Mouse (Mus musculus) neural tube, embryonic 11.5 days (tissue): ENCODE results near the gene Exosc6. TPM values are rescaled to one million over a fixed set of nuclear protein-coding genes. Genes with fewer than 3 reads are reported as not detected.
"Not testable (repeated sequence)": the region's sequence is repeated elsewhere in the genome, so short reads cannot be mapped to it uniquely, and the experiment has no call there.

ENCODE experiments used
- ATAC-seq: fragments of 200-750 bp; cut with Nextera tagmentation; 2 replicates; pipeline ENCODE4 v1.8.0; 2017; ENCODE audit warnings: moderate number of reproducible peaks, mild to moderate bottlenecking, moderate TSS enrichment, moderate library complexity; ENCODE audit not compliant: insufficient read depth, low FRiP score, low TSS enrichment
- DNase-seq: peaks from one replicate; pipeline ENCODE4 v3.0.0-alpha.2; 2015; ENCODE audit warnings: low spot score
- H3K27ac ChIP-seq: fragments of 300-500 bp; sonication (generic); 2 replicates; pipeline ENCODE4 v1.5.1; 2014; ENCODE audit warnings: low read depth, mild to moderate bottlenecking, low read length
- H3K27me3 ChIP-seq: fragments of 300-500 bp; sonication (generic); 2 replicates; pipeline ENCODE4 v1.6.1; 2014; ENCODE audit warnings: mild to moderate bottlenecking, low read length, mixed read lengths; ENCODE audit not compliant: control insufficient read depth, insufficient read depth
- H3K36me3 ChIP-seq: fragments of 300-500 bp; sonication (generic); 2 replicates; pipeline ENCODE4 v1.6.1; 2014; ENCODE audit warnings: mild to moderate bottlenecking, low read length, moderate library complexity, mixed read lengths; ENCODE audit not compliant: control insufficient read depth, insufficient read depth
- H3K4me1 ChIP-seq: fragments of 300-500 bp; sonication (generic); 2 replicates; pipeline ENCODE4 v1.6.1; 2014; ENCODE audit warnings: low read length, mixed read lengths; ENCODE audit not compliant: control insufficient read depth, insufficient read depth
- H3K4me2 ChIP-seq: fragments of 300-500 bp; sonication (generic); 2 replicates; pipeline ENCODE4 v1.6.1; 2014; ENCODE audit warnings: low read depth, mild to moderate bottlenecking, moderate library complexity
- H3K4me3 ChIP-seq: fragments of 300-500 bp; sonication (generic); 2 replicates; pipeline ENCODE4 v1.5.1; 2014; ENCODE audit warnings: low read depth, low read length
- H3K9ac ChIP-seq: fragments of 300-500 bp; sonication (generic); 2 replicates; pipeline ENCODE4 v1.6.1; 2014; ENCODE audit warnings: mild to moderate bottlenecking, low read length
- H3K9me3 ChIP-seq: fragments of 300-500 bp; sonication (generic); 2 replicates; pipeline ENCODE4 v1.6.1; 2016; ENCODE audit warnings: low read length; ENCODE audit not compliant: control insufficient read depth
- WGBS: fragments of 180-500 bp; shearing (Covaris S2); extraction: QIAGEN DNeasy Blood & Tissue Kit; methylation state at CpG from one replicate; pipeline ENCODE4 v1.1.7; 2014; 5-methylcytosine and 5-hydroxymethylcytosine counted together
- microRNA-seq: library from miRNA; unstranded; fragments of <30 nt; microRNA quantifications from one replicate; pipeline ENCODE4, GENCODE M21; 2016
- polyA plus RNA-seq: library from polyadenylated mRNA; unstranded; fragments of >200 nt; fragmentation: Nextera tagmentation; extraction: Ambion mirVana; gene quantifications from 2 replicates; pipeline ENCODE4 v1.2.1, GENCODE M21; 2014

Exosc6 gene
- polyA plus RNA-seq, 1 experiment from 2014 or later: 11.4 TPM

DNA sequence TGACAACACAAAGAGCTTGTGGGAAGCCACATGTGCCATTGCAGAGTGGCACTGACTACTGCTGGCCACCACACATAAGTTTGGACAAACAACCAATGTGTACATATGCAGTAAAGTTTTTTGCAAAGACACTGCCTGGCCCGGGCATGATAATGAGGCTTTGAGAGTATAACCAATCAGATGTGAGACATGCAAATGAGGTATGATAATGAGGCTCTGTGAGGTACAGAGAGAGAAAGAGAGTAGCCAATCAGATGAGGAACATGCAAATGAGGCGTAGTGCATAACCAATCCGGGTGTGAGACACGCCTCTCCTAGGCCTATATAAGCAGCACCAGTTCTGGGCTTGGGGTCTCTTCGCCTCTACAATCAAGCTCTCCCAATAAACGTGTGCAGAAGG lies 36.2 kb downstream of the Exosc6 start, which contains the start of gene Clec18a:
TSS of gene Clec18a (minus strand) at position 101 of the 400 bp plus-strand sequence.
- 85% methylated on average over 4 of the region's 6 CpGs for WGBS
- H3K9ac ChIP-seq, H3K27ac ChIP-seq, ATAC-seq, DNase-seq, H3K27me3 ChIP-seq, H3K36me3 ChIP-seq, H3K4me1 ChIP-seq, H3K4me2 ChIP-seq, H3K9me3 ChIP-seq, H3K4me3 ChIP-seq: not testable (repeated sequence)

DNA sequence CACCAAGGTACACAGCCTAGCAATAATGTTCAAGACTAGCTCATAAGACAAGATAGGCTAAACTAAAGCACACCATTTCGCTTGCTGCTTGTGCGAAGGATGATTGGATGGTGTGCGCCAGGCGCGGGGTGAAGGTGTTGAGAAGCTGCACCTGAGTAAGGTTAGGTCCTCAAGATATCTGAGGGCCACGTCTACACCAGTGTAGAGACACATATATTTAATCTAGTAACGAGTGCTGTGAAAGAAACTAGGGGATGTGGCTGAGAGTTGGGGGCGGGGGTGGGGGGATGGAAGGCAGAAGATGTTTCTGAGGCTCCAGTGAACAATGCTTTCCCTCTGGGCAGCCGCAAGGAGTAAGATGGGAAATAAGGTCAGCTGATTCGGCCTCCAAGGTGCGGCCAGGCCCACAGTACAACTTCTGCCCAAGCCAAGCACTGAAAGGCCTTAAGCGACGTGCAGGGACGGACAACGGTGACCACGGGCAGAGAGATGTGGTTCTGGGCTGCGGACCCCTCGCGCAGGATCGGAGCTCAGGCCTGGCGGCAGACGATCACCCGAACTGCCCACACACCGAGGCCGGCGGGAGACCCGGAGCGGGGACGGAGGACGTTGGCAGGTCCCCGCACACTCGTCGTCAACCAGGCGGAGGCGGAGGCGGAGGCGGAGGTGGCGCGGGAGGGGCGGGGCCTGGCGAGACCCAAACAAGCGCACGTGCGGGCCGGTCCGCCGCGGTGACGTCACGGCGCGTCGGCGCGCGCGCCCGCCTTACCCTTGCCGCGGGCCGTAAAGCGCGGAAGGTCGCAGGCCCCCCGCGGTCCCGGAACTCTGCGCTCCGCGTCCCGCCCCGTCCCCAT lies 38.0 kb downstream of the Exosc6 start, which contains the start of gene Pdpr:
TSS of gene Pdpr (plus strand) at position 766 of the 854 bp plus-strand sequence.
- Histone ChIP-seq H3K36me3 (no peaks in the 10 kb centered on the region), H3K9me3 (no peaks in the 10 kb centered on the region), H3K27ac (no peak within 1 kb of the TSS), H3K4me3 (peak within 1 kb of the TSS; percentile 64), H3K4me2 (peak within 1 kb of the TSS; percentile 77), H3K4me1 (no peaks in the 10 kb centered on the region; the same call in 1 of the 2 replicates), H3K27me3 (no peaks in the 10 kb centered on the region), H3K9ac (peak within 1 kb of the TSS; percentile 54)
- ATAC-seq (peak; percentile 92), DNase-seq (peak; percentile 93)
- 7% methylated on average over 55 of the region's 72 CpGs for WGBS

DNA sequence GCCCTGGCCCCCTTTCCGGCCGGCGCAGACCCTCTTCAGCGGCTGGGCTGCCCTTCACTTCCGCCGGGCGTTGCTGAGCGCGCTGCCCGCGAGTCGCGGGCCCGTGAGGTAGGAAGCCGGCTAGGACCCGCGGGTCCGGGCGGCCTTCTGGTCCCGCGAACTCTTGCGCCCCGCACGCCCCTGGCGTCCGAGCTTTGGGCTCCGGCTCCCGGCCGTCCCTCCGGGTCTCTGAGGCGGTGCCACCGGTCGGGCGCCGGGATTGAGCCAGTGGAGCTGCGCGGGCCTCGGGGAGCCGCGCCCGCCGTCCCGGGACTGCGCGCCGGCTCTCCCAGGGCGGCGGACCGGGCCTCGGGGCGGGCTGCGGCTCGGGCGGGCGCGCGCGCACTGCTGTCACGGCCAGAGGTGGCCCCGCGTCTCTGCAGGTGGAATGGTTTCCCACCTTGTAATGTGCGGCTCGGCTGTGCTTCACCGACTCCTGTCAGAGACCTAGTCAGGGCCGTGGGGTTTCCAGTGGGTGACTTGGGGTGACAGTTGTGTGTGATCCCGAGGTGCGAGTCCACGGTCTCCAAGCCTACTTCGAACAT lies 38.7 kb downstream of the Exosc6 start:
- peak overlapping the region; percentile 54 for H3K9ac ChIP-seq
- H3K4me1 ChIP-seq, DNase-seq, H3K9me3 ChIP-seq, H3K27me3 ChIP-seq, H3K36me3 ChIP-seq, H3K27ac ChIP-seq: not testable (repeated sequence)
- peak overlapping the region; percentile 77 for H3K4me2 ChIP-seq
- ATAC-seq: peak; percentile 93
- peak overlapping the region; percentile 64 for H3K4me3 ChIP-seq
- WGBS: under 1% methylated on average over 41 of the region's 69 CpGs

Small RNA genes lying within 50 kb of the gene (microRNA-seq; reads per million reads assigned to microRNA genes)
- gene Gm24103: not detected
- not detected for gene Mir3473d

Other genes starting within 250 kb of the Exosc6 start
- gene Cog4, start 209.7 kb upstream of the Exosc6 start, polyA plus RNA-seq: 71.0 and 73.5 TPM in 2 replicates
- 201 and 217 TPM in 2 replicates for gene Sf3b3, start 209.6 kb upstream of the Exosc6 start, polyA plus RNA-seq
- 6.4 and 7.5 TPM in 2 replicates for gene Fuk, start 153.9 kb upstream of the Exosc6 start, polyA plus RNA-seq
- gene St3gal2, start 136.4 kb upstream of the Exosc6 start, polyA plus RNA-seq: 18.2 and 19.1 TPM in 2 replicates
- gene Ddx19a, start 58.5 kb upstream of the Exosc6 start, polyA plus RNA-seq: 33.7 and 34.3 TPM in 2 replicates
- gene Ddx19b, start 24.6 kb upstream of the Exosc6 start, polyA plus RNA-seq: 7.3 and 7.4 TPM in 2 replicates
- 79.7 and 89.6 TPM in 2 replicates for gene Aars, start 23.2 kb upstream of the Exosc6 start, polyA plus RNA-seq
- gene Clec18a, start 36.1 kb downstream of the Exosc6 start, polyA plus RNA-seq: 0.38 and 0.55 TPM in 2 replicates
- 5.3 and 6.2 TPM in 2 replicates for gene Pdpr, start 38.3 kb downstream of the Exosc6 start, polyA plus RNA-seq
- 78.3 and 83.2 TPM in 2 replicates for gene Glg1, start 202.9 kb downstream of the Exosc6 start, polyA plus RNA-seq
- gene Rfwd3, start 243.9 kb downstream of the Exosc6 start, polyA plus RNA-seq: 84.1 and 85.4 TPM in 2 replicates